8 mouse cellular contexts compared by ENCODE assay signal in the genomic region with DNA sequence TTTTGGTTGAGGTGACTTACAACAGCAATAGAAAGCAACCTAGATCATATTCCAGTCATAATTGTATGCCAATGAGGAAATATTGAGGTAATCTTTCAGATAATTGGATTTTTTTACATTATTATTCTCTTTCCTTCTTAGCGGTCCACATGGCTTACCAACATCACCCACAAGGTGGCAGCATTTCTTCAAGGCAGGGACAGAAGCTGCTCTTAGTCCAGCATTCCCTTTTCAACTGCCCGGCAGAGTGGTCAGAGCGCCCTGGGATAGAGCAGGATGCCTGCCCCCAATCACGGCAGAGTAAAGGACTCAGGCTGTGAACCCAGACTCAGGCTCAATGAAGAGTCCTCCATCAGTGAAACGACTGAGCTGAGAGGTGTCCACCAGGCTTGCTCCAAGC. TPM values are rescaled to one million over a fixed set of nuclear protein-coding genes. Genes with fewer than 3 reads are reported as not detected.
DNase-seq lines count a peak whose midpoint lies in the region; ATAC-seq and TF ChIP-seq lines count a peak whose summit lies in the region.

No protein-coding gene starts in this region.

- peaks cover 74% of the 10 kb centered on the region for H3K27me3 ChIP-seq in liver, embryonic 12.5 days (replicated peaks)
- H3K27me3 ChIP-seq in hindbrain, postnatal 0 days (ENCODE audit: insufficient read depth, low read length): no peaks in the 10 kb centered on the region
- peaks cover 5% of the 10 kb centered on the region; the same call in 1 of the 2 replicates for H3K27me3 ChIP-seq in limb, embryonic 11.5 days (ENCODE audit: control insufficient read depth, insufficient read depth, low read length)
- H3K27me3 ChIP-seq in neural tube, embryonic 14.5 days (ENCODE audit: control insufficient read depth, insufficient read depth, low read length): no peaks in the 10 kb centered on the region

- no peaks in the 10 kb centered on the region for H3K9me3 ChIP-seq in liver, embryonic 12.5 days (replicated peaks)
- no peaks in the 10 kb centered on the region for H3K9me3 ChIP-seq in hindbrain, postnatal 0 days (ENCODE audit: low read length)
- no peaks in the 10 kb centered on the region for H3K9me3 ChIP-seq in limb, embryonic 11.5 days (ENCODE audit: control insufficient read depth, low read length)
- H3K9me3 ChIP-seq in neural tube, embryonic 14.5 days (ENCODE audit: control insufficient read depth, low read length): no peaks in the 10 kb centered on the region

- 5% methylated on average over 5 of the region's 5 CpGs for WGBS in liver, embryonic 12.5 days (ENCODE audit: insufficient replicate concordance)
- WGBS in hindbrain, postnatal 0 days: 4% methylated on average over 5 of the region's 5 CpGs
- WGBS in limb, embryonic 11.5 days: 2% methylated on average over 5 of the region's 5 CpGs
- 1% methylated on average over 5 of the region's 5 CpGs for WGBS in neural tube, embryonic 14.5 days

- H3K4me3 ChIP-seq in liver, embryonic 12.5 days: no peak overlapping the region
- H3K4me3 ChIP-seq in hindbrain, postnatal 0 days (ENCODE audit: low read length): no peak overlapping the region
- no peak overlapping the region for H3K4me3 ChIP-seq in limb, embryonic 11.5 days (ENCODE audit: low read depth, low read length)
- H3K4me3 ChIP-seq in neural tube, embryonic 14.5 days (ENCODE audit: low read depth, low read length): no peak overlapping the region

- no peak overlapping the region for H3K27ac ChIP-seq in liver, embryonic 12.5 days
- no peak overlapping the region for H3K27ac ChIP-seq in hindbrain, postnatal 0 days
- no peak overlapping the region for H3K27ac ChIP-seq in limb, embryonic 11.5 days (replicated peaks; ENCODE audit: low read depth, low read length)
- H3K27ac ChIP-seq in neural tube, embryonic 14.5 days (ENCODE audit: low read depth, low read length): no peak overlapping the region

- DNase-seq in liver: peak; percentile 60
- peak; percentile 74 to 80 for DNase-seq in adrenal gland, postnatal 36 days
- peak; percentile 82 for DNase-seq in embryo, embryonic 9.5 days (ENCODE audit: extremely low spot score)
- peak; percentile 85 for DNase-seq in hindbrain, postnatal 0 days (ENCODE audit: low spot score)
- peak; percentile 87 for DNase-seq in limb, embryonic 11.5 days (ENCODE audit: low spot score)

- no peak for ATAC-seq in liver, embryonic 12.5 days
- 0 out of 2 replicates have a peak, but pooled peaks have one; percentile 45 for ATAC-seq in hindbrain, postnatal 0 days
- ATAC-seq in limb, embryonic 11.5 days (ENCODE audit: insufficient number of reproducible peaks, low FRiP score, low TSS enrichment, low read depth): no peak
- peak; percentile 35; the same call in 1 of the 2 replicates for ATAC-seq in neural tube, embryonic 14.5 days (ENCODE audit: low read depth)
- no peak for ATAC-seq in inflammation-experienced regulatory T-cells, adult 6 months

- no peak overlapping the region for H3K4me2 ChIP-seq in liver, embryonic 12.5 days
- H3K4me2 ChIP-seq in hindbrain, postnatal 0 days (ENCODE audit: low read depth, low read length): no peak overlapping the region
- H3K4me2 ChIP-seq in limb, embryonic 11.5 days (ENCODE audit: low read depth, severe bottlenecking): no peak overlapping the region
- no peak overlapping the region for H3K4me2 ChIP-seq in neural tube, embryonic 14.5 days (ENCODE audit: low read depth, low read length)

- H3K9ac ChIP-seq in liver, embryonic 12.5 days: no peak overlapping the region
- no peak overlapping the region for H3K9ac ChIP-seq in hindbrain, postnatal 0 days (replicated peaks; ENCODE audit: low read length)
- no peak overlapping the region for H3K9ac ChIP-seq in limb, embryonic 11.5 days (ENCODE audit: low read length)
- H3K9ac ChIP-seq in neural tube, embryonic 14.5 days (replicated peaks; ENCODE audit: low read depth, low read length): no peak overlapping the region

- H3K36me3 ChIP-seq in liver, embryonic 12.5 days: no peaks in the 10 kb centered on the region
- no peaks in the 10 kb centered on the region for H3K36me3 ChIP-seq in hindbrain, postnatal 0 days (ENCODE audit: insufficient read depth, low read length)
- H3K36me3 ChIP-seq in limb, embryonic 11.5 days (ENCODE audit: control insufficient read depth, insufficient read depth, low read length): no peaks in the 10 kb centered on the region
- H3K36me3 ChIP-seq in neural tube, embryonic 14.5 days (ENCODE audit: control insufficient read depth, insufficient read depth, low read length): no peaks in the 10 kb centered on the region

- H3K4me1 ChIP-seq in liver, embryonic 12.5 days: no peaks in the 10 kb centered on the region
- H3K4me1 ChIP-seq in hindbrain, postnatal 0 days (ENCODE audit: insufficient read depth, low read length): peaks cover 5% of the 10 kb centered on the region; the same call in 1 of the 2 replicates
- H3K4me1 ChIP-seq in limb, embryonic 11.5 days (ENCODE audit: control insufficient read depth, insufficient read depth, low read length): peaks cover 16% of the 10 kb centered on the region
- peaks cover 6% of the 10 kb centered on the region; the same call in 1 of the 2 replicates for H3K4me1 ChIP-seq in neural tube, embryonic 14.5 days (ENCODE audit: control insufficient read depth, insufficient read depth, low read length)

- TF ChIP-seq CTCF in hindbrain, postnatal 0 days (IDR thresholded peaks at IDR 0.05; ENCODE audit: low read depth): peak; percentile 92

RNA-seq across cellular contexts. Expression of gene Cpz, which starts 1.8 kb away (rescaled TPM):
- polyA plus RNA-seq in liver, embryonic 12.5 days (2016; fragmentation: Nextera tagmentation; extraction: Ambion mirVana): 1.8 and 1.9 TPM in 2 replicates
- 1 to 10 TPM in 1 of 2 experiments, under 1 TPM in 1; 0.46 to 1.6 TPM for total RNA-seq in adrenal gland, postnatal 36 days (2021)
- total RNA-seq in hindbrain, postnatal 0 days (2014; rRNA removed): 16.0 and 18.7 TPM in 2 replicates
- polyA plus RNA-seq in hindbrain, postnatal 0 days (2015; fragmentation: Nextera tagmentation; extraction: Ambion mirVana): 1.7 and 1.9 TPM in 2 replicates
- 2.2 and 3.7 TPM in 2 replicates for polyA plus RNA-seq in limb, embryonic 11.5 days (2014; fragmentation: Nextera tagmentation; extraction: Ambion mirVana)
- 2.5 TPM in 1 of 2 replicates, not detected in the other for polyA plus RNA-seq in neural tube, embryonic 14.5 days (2014; fragmentation: Nextera tagmentation; extraction: Ambion mirVana)
- not detected for polyA plus RNA-seq in inflammation-experienced regulatory T-cells, adult 6 months (2017; shearing (Covaris generic))

RNA-seq across cellular contexts. Expression of gene Trmt44, which starts 51.1 kb away (rescaled TPM):
- polyA plus RNA-seq in liver, embryonic 12.5 days (2016; fragmentation: Nextera tagmentation; extraction: Ambion mirVana): 5.0 and 5.3 TPM in 2 replicates
- 1 to 10 TPM; 5.4 to 7.9 TPM for total RNA-seq in adrenal gland, postnatal 36 days (2021)
- 10.9 and 12.3 TPM in 2 replicates for total RNA-seq in hindbrain, postnatal 0 days (2014; rRNA removed)
- 3.3 and 3.6 TPM in 2 replicates for polyA plus RNA-seq in hindbrain, postnatal 0 days (2015; fragmentation: Nextera tagmentation; extraction: Ambion mirVana)
- polyA plus RNA-seq in limb, embryonic 11.5 days (2014; fragmentation: Nextera tagmentation; extraction: Ambion mirVana): 10.0 and 11.2 TPM in 2 replicates
- 6.9 and 7.8 TPM in 2 replicates for polyA plus RNA-seq in neural tube, embryonic 14.5 days (2014; fragmentation: Nextera tagmentation; extraction: Ambion mirVana)
- 1 to 10 TPM; 2.0 to 3.1 (median 2.9) TPM for polyA plus RNA-seq in inflammation-experienced regulatory T-cells, adult 6 months (2017; shearing (Covaris generic))

RNA-seq across cellular contexts. Expression of gene Acox3, which starts 59.1 kb away (rescaled TPM):
- 4.1 and 4.4 TPM in 2 replicates for polyA plus RNA-seq in liver, embryonic 12.5 days (2016; fragmentation: Nextera tagmentation; extraction: Ambion mirVana)
- 10 to 100 TPM; 51.5 to 53.5 TPM for total RNA-seq in adrenal gland, postnatal 36 days (2021)
- total RNA-seq in hindbrain, postnatal 0 days (2014; rRNA removed): 23.5 and 24.2 TPM in 2 replicates
- polyA plus RNA-seq in hindbrain, postnatal 0 days (2015; fragmentation: Nextera tagmentation; extraction: Ambion mirVana): 11.4 and 12.7 TPM in 2 replicates
- polyA plus RNA-seq in limb, embryonic 11.5 days (2014; fragmentation: Nextera tagmentation; extraction: Ambion mirVana): 9.7 and 9.9 TPM in 2 replicates
- 16.1 and 18.5 TPM in 2 replicates for polyA plus RNA-seq in neural tube, embryonic 14.5 days (2014; fragmentation: Nextera tagmentation; extraction: Ambion mirVana)
- polyA plus RNA-seq in inflammation-experienced regulatory T-cells, adult 6 months (2017; shearing (Covaris generic)): 10 to 100 TPM; 20.1 to 25.4 (median 23.4) TPM

Comparison
In these comparisons a context has a peak if more than half of its experiments do, and no peak if none do; other contexts are left out.
1. ATAC-seq: peak in hindbrain, postnatal 0 days (single experiment) and neural tube, embryonic 14.5 days (single experiment); none in liver, embryonic 12.5 days (single experiment), limb, embryonic 11.5 days (single experiment) and inflammation-experienced regulatory T-cells, adult 6 months (single experiment).
2. Peak in every context shown above with its lines, with median percentiles within 50 percentile points of each other: DNase-seq.